Mouse (Mus musculus) myocyte (in vitro differentiated cells): Measurements from ENCODE around the gene Ncf1. TPM values are rescaled to one million over a fixed set of nuclear protein-coding genes. Genes with fewer than 3 reads are reported as not detected.

Source experiments
- H3K27me3 ChIP-seq: one replicate; pipeline ENCODE4 v1.6.1; 2011; ENCODE audit not compliant: control insufficient read depth, insufficient read depth, insufficient read length
- H3K36me3 ChIP-seq: one replicate; pipeline ENCODE4 v1.6.1; 2011; ENCODE audit not compliant: control insufficient read depth, insufficient read depth
- H3K4me2 ChIP-seq: one replicate; pipeline ENCODE4 v1.6.1; 2011; ENCODE audit warnings: low read depth, control low read depth
- H3K4me3 ChIP-seq: one replicate; pipeline ENCODE4 v1.5.1; 2011; ENCODE audit warnings: mild to moderate bottlenecking, control low read depth, moderate library complexity
- H3K79me2 ChIP-seq: one replicate; pipeline ENCODE4 v1.6.1; 2011; ENCODE audit not compliant: control insufficient read depth, insufficient read depth
- H3ac ChIP-seq: one replicate; pipeline ENCODE4 v1.6.1; 2011; ENCODE audit not compliant: control insufficient read depth, insufficient read length
- CEBPB ChIP-seq: IDR thresholded peaks from 2 replicates; pipeline ENCODE4 v1.6.1; 2011; ENCODE audit warnings: mild to moderate bottlenecking, moderate library complexity; ENCODE audit not compliant: poor library complexity, insufficient read depth, severe bottlenecking
- E2F4 ChIP-seq: IDR thresholded peaks from one replicate; pipeline ENCODE4 v1.6.1; 2011; ENCODE audit warnings: mild to moderate bottlenecking, control low read depth, moderate library complexity; ENCODE audit not compliant: insufficient read depth
- MAX ChIP-seq: IDR thresholded peaks from one replicate; pipeline ENCODE4 v1.6.1; 2011; ENCODE audit warnings: low read depth, mild to moderate bottlenecking, control low read depth
- MYOD1 ChIP-seq, 3 experiments: IDR thresholded peaks; one replicate each; pipeline ENCODE4 v1.6.1; 2011; ENCODE audit warnings: control low read depth in 2 of 3, low read depth in 2 of 3, mild to moderate bottlenecking in 2 of 3, moderate library complexity in 1 of 3; ENCODE audit not compliant: insufficient read length in 2 of 3, control insufficient read depth in 1 of 3
- MYOG ChIP-seq, 3 experiments: IDR thresholded peaks; one replicate each; pipeline ENCODE4 v1.6.1; 2011; ENCODE audit warnings: control low read depth in 2 of 3, low read depth in 2 of 3, mild to moderate bottlenecking in 2 of 3; ENCODE audit not compliant: insufficient read length in 2 of 3, control insufficient read depth in 1 of 3, insufficient read depth in 1 of 3
- POLR2A ChIP-seq: IDR thresholded peaks from one replicate; pipeline ENCODE4 v1.6.1; 2011; ENCODE audit warnings: low read depth, mild to moderate bottlenecking, control low read depth, moderate library complexity; ENCODE audit not compliant: insufficient read length
- POLR2AphosphoS2 ChIP-seq: IDR thresholded peaks from one replicate; pipeline ENCODE4 v1.6.1; 2011; ENCODE audit warnings: low read depth, control low read depth; ENCODE audit not compliant: insufficient read length
- REST ChIP-seq: IDR thresholded peaks from one replicate; pipeline ENCODE4 v1.6.1; 2011; ENCODE audit warnings: mild to moderate bottlenecking, control low read depth, moderate library complexity; ENCODE audit not compliant: insufficient read depth, insufficient read length
- SRF ChIP-seq: IDR thresholded peaks from one replicate; pipeline ENCODE4 v1.6.1; 2011; ENCODE audit warnings: low read depth; ENCODE audit not compliant: control insufficient read depth, insufficient read length
- TCF12 ChIP-seq: IDR thresholded peaks from one replicate; pipeline ENCODE4 v1.6.1; 2011; ENCODE audit warnings: mild to moderate bottlenecking, control low read depth; ENCODE audit not compliant: poor library complexity, insufficient read depth, severe bottlenecking
- TCF3 ChIP-seq: IDR thresholded peaks from one replicate; pipeline ENCODE4 v1.6.1; 2011; ENCODE audit warnings: low read depth, control low read depth; ENCODE audit not compliant: insufficient read length
- USF1 ChIP-seq: IDR thresholded peaks from one replicate; pipeline ENCODE4 v1.6.1; 2011; ENCODE audit warnings: low read depth, mild to moderate bottlenecking, control low read depth, moderate library complexity
- polyA plus RNA-seq: library from polyadenylated mRNA; unstranded; fragments of >200 nt; fragmentation: generic; extraction: Trizol; gene quantifications from one replicate; pipeline ENCODE4 v1.2.1, GENCODE M21; 2012; ENCODE audit warnings: missing spikeins

Gene Ncf1
- polyA plus RNA-seq: 1.4 TPM

GRCm38 (mm10) chr5:134229391-134229790 lies at the start of gene Ncf1:
Gene Ncf1, minus strand, starts transcription at chr5:134229625.
- Histone ChIP-seq H3K36me3 (no peaks in the 10 kb centered on the region), H3K27me3 (no peaks in the 10 kb centered on the region), H3K79me2 (no peaks in the 10 kb centered on the region), H3K4me2 (no peak within 1 kb of the TSS), H3K4me3 (no peak within 1 kb of the TSS), H3ac (no peak within 1 kb of the TSS)
- TF ChIP-seq REST: no peak
- no peak for TF ChIP-seq MYOD1 (IDR thresholded peaks at IDR 0.05; ENCODE audit: control insufficient read depth in 1 of 3, insufficient read length in 2 of 3, low read depth in 2 of 3)
- no peak for TF ChIP-seq MYOG (IDR thresholded peaks at IDR 0.05; ENCODE audit: control insufficient read depth in 1 of 3, insufficient read depth in 1 of 3, insufficient read length in 2 of 3, low read depth in 2 of 3)
- no peak for TF ChIP-seq SRF
- no peak for TF ChIP-seq USF1
- no peak for TF ChIP-seq TCF3
- no peak for TF ChIP-seq CEBPB

GRCm38 (mm10) chr5:134277109-134277508 lies 47.7 kb upstream of the Ncf1 start:
- Histone ChIP-seq H3K4me3 (no peak overlapping the region), H3K79me2 (no peaks in the 10 kb centered on the region), H3K36me3 (peaks cover 10% of the 10 kb centered on the region), H3K4me2 (no peak overlapping the region), H3ac (no peak overlapping the region), H3K27me3 (no peaks in the 10 kb centered on the region)
- no peak for TF ChIP-seq POLR2AphosphoS2
- no peak for TF ChIP-seq REST
- TF ChIP-seq MYOG (IDR thresholded peaks at IDR 0.05; ENCODE audit: control insufficient read depth in 1 of 3, insufficient read depth in 1 of 3, insufficient read length in 2 of 3, low read depth in 2 of 3): no peak
- TF ChIP-seq SRF: no peak
- no peak for TF ChIP-seq TCF12
- no peak for TF ChIP-seq MAX
- TF ChIP-seq TCF3: no peak
- TF ChIP-seq CEBPB: no peak
- no peak for TF ChIP-seq POLR2A
- TF ChIP-seq MYOD1 (IDR thresholded peaks at IDR 0.05; ENCODE audit: control insufficient read depth in 1 of 3, insufficient read length in 2 of 3, low read depth in 2 of 3): no peak
- TF ChIP-seq E2F4: no peak
- no peak for TF ChIP-seq USF1

GRCm38 (mm10) chr5:134275556-134275955 lies 46.1 kb upstream of the Ncf1 start:
- H3K27me3 ChIP-seq: no peaks in the 10 kb centered on the region
- H3K4me3 ChIP-seq: no peak overlapping the region
- no peak for TF ChIP-seq MAX
- TF ChIP-seq USF1: no peak
- no peak for TF ChIP-seq POLR2AphosphoS2
- no peak for TF ChIP-seq POLR2A
- no peak for TF ChIP-seq E2F4
- TF ChIP-seq TCF12: no peak
- TF ChIP-seq MYOD1 (IDR thresholded peaks at IDR 0.05; ENCODE audit: control insufficient read depth in 1 of 3, insufficient read length in 2 of 3, low read depth in 2 of 3): no peak
- TF ChIP-seq TCF3: no peak
- no peak for TF ChIP-seq SRF
- TF ChIP-seq REST: no peak
- no peak for TF ChIP-seq CEBPB
- TF ChIP-seq MYOG (IDR thresholded peaks at IDR 0.05; ENCODE audit: control insufficient read depth in 1 of 3, insufficient read depth in 1 of 3, insufficient read length in 2 of 3, low read depth in 2 of 3): no peak
- peaks cover 15% of the 10 kb centered on the region for H3K36me3 ChIP-seq
- no peaks in the 10 kb centered on the region for H3K79me2 ChIP-seq
- H3K4me2 ChIP-seq: no peak overlapping the region
- H3ac ChIP-seq: no peak overlapping the region

- H3K4me2 ChIP-seq: no peak overlapping the region
- H3K27me3 ChIP-seq: no peaks in the 10 kb centered on the region
- no peak for TF ChIP-seq E2F4
- no peak for TF ChIP-seq POLR2AphosphoS2
- TF ChIP-seq TCF12: no peak
- TF ChIP-seq REST: no peak
- no peak for TF ChIP-seq CEBPB
- TF ChIP-seq MYOD1 (IDR thresholded peaks at IDR 0.05; ENCODE audit: control insufficient read depth in 1 of 3, insufficient read length in 2 of 3, low read depth in 2 of 3): no peak
- TF ChIP-seq TCF3: no peak
- no peak for TF ChIP-seq MAX
- no peak for TF ChIP-seq MYOG (IDR thresholded peaks at IDR 0.05; ENCODE audit: control insufficient read depth in 1 of 3, insufficient read depth in 1 of 3, insufficient read length in 2 of 3, low read depth in 2 of 3)
- no peak for TF ChIP-seq SRF
- TF ChIP-seq POLR2A: no peak
- TF ChIP-seq USF1: no peak
- H3K79me2 ChIP-seq: no peaks in the 10 kb centered on the region
- H3K4me3 ChIP-seq: no peak overlapping the region
- H3ac ChIP-seq: no peak overlapping the region
- H3K36me3 ChIP-seq: peaks cover 15% of the 10 kb centered on the region
Observed at GRCm38 (mm10) chr5:134275021-134275420, 45.6 kb upstream of the Ncf1 start.
